Mouse (Mus musculus) stomach, postnatal 0 days (tissue): ENCODE results near the gene Fam69b. TPM values are rescaled to one million over a fixed set of nuclear protein-coding genes. Genes with fewer than 3 reads are reported as not detected.
A peak's percentile ranks its signal among the peaks of the same experiment; 100 is the strongest.

ENCODE experiments used
- ATAC-seq: fragments of 200-750 bp; cut with Nextera tagmentation; 2 replicates; pipeline ENCODE4 v1.8.0; 2017; ENCODE audit not compliant: low FRiP score, low TSS enrichment
- DNase-seq: peaks from one replicate; pipeline ENCODE4 v3.0.0-alpha.2; 2016; ENCODE audit warnings: low spot score
- H3K27ac ChIP-seq: fragments of 300-500 bp; sonication (generic); replicated peaks from 2 replicates; pipeline ENCODE4 v1.5.1; 2014; ENCODE audit warnings: mild to moderate bottlenecking, control low read depth
- H3K27me3 ChIP-seq: fragments of 300-500 bp; sonication (generic); 2 replicates; pipeline ENCODE4 v1.6.1; 2014; ENCODE audit warnings: low read length; ENCODE audit not compliant: control insufficient read depth, insufficient read depth
- H3K36me3 ChIP-seq: fragments of 300-500 bp; sonication (generic); 2 replicates; pipeline ENCODE4 v1.6.1; 2014; ENCODE audit warnings: low read length, mixed read lengths; ENCODE audit not compliant: control insufficient read depth, insufficient read depth
- H3K4me1 ChIP-seq: fragments of 300-500 bp; sonication (generic); replicated peaks from 2 replicates; pipeline ENCODE4 v1.6.1; 2014; ENCODE audit warnings: antibody characterized with exemption; ENCODE audit not compliant: control insufficient read depth, insufficient read depth
- H3K4me2 ChIP-seq: fragments of 300-500 bp; sonication (generic); replicated peaks from 2 replicates; pipeline ENCODE4 v1.6.1; 2014; ENCODE audit warnings: low read depth, mild to moderate bottlenecking, control low read depth, moderate library complexity
- H3K4me3 ChIP-seq: fragments of 300-500 bp; sonication (generic); 2 replicates; pipeline ENCODE4 v1.5.1; 2014; ENCODE audit warnings: low read depth, low read length, control low read depth
- H3K9ac ChIP-seq: fragments of 300-500 bp; sonication (generic); 2 replicates; pipeline ENCODE4 v1.6.1; 2014; ENCODE audit warnings: mild to moderate bottlenecking, low read length, control low read depth, mixed read lengths
- H3K9me3 ChIP-seq: fragments of 300-500 bp; sonication (generic); 2 replicates; pipeline ENCODE4 v1.6.1; 2016; ENCODE audit warnings: low read length; ENCODE audit not compliant: control insufficient read depth
- CTCF ChIP-seq: IDR thresholded peaks from 2 replicates; pipeline ENCODE4 v1.5.1; 2016; ENCODE audit warnings: antibody characterized with exemption, low read depth, mild to moderate bottlenecking, moderate library complexity
- EP300 ChIP-seq: optimal IDR thresholded peaks from 2 replicates; pipeline ENCODE3; 2016; ENCODE audit warnings: antibody characterized with exemption
- WGBS: fragments of 180-500 bp; shearing (Covaris S2); extraction: QIAGEN DNeasy Blood & Tissue Kit; methylation state at CpG from one replicate; pipeline ENCODE4 v1.1.7; 2014; 5-methylcytosine and 5-hydroxymethylcytosine counted together
- polyA plus RNA-seq: library from polyadenylated mRNA; unstranded; fragments of >200 nt; fragmentation: Nextera tagmentation; extraction: Ambion mirVana; gene quantifications from 2 replicates; pipeline ENCODE4 v1.2.1, GENCODE M21; 2015

Fam69b gene
- polyA plus RNA-seq, 1 experiment from 2014 or later = 10.9 TPM

- Histone ChIP-seq H3K4me3 (no peak overlapping the region), H3K27ac (no peak overlapping the region), H3K4me1 (no peaks in the 10 kb centered on the region; the same call in 1 of the 2 replicates)
Measured at GRCm38 (mm10) chr2:26625419-26625818, 2.8 kb upstream of the Fam69b start.

GRCm38 (mm10) chr2:26626081-26626480 lies 2.2 kb upstream of the Fam69b start:
- TF ChIP-seq EP300 (no peak), CTCF (peak; percentile 44)
- no peak overlapping the region for H3K9ac ChIP-seq
- no peak overlapping the region for H3K4me2 ChIP-seq
- no peak overlapping the region for H3K27ac ChIP-seq
- no peaks in the 10 kb centered on the region; the same call in 1 of the 2 replicates for H3K4me1 ChIP-seq
- 69% methylated on average over 3 of the region's 3 CpGs for WGBS
- no peaks in the 10 kb centered on the region for H3K9me3 ChIP-seq
- H3K36me3 ChIP-seq = no peaks in the 10 kb centered on the region
- no peak for DNase-seq
- ATAC-seq = no peak
- H3K27me3 ChIP-seq = no peaks in the 10 kb centered on the region
- no peak overlapping the region for H3K4me3 ChIP-seq

More at GRCm38 (mm10) chr2:26625419-26625818, 2.8 kb upstream of the Fam69b start:
- DNase-seq (no peak), ATAC-seq (no peak)
- H3K27me3 ChIP-seq = no peaks in the 10 kb centered on the region
- no peaks in the 10 kb centered on the region for H3K9me3 ChIP-seq
- WGBS = 80% methylated on average over 3 of the region's 3 CpGs
- H3K9ac ChIP-seq = no peak overlapping the region
- TF ChIP-seq EP300 (no peak), CTCF (no peak)
- no peaks in the 10 kb centered on the region for H3K36me3 ChIP-seq
- H3K4me2 ChIP-seq = no peak overlapping the region

- no peaks in the 10 kb centered on the region for H3K27me3 ChIP-seq
- H3K9ac ChIP-seq = peak overlapping the region; percentile 73
- peak overlapping the region; percentile 93 for H3K4me2 ChIP-seq
- TF ChIP-seq CTCF = no peak
- TF ChIP-seq EP300 = no peak
- H3K27ac ChIP-seq = no peak overlapping the region
- WGBS = 30% methylated on average over 5 of the region's 5 CpGs
- DNase-seq = no peak
- peak overlapping the region; percentile 64 for H3K4me3 ChIP-seq
- ATAC-seq = peak; percentile 28
- H3K9me3 ChIP-seq = no peaks in the 10 kb centered on the region
- H3K4me1 ChIP-seq = no peaks in the 10 kb centered on the region; the same call in 1 of the 2 replicates
- H3K36me3 ChIP-seq = no peaks in the 10 kb centered on the region
Measured at GRCm38 (mm10) chr2:26628792-26629437, 658 bp downstream of the Fam69b start.

- no peak for DNase-seq
- H3K4me1 ChIP-seq = peaks cover 2% of the 10 kb centered on the region; the same call in 1 of the 2 replicates
- no peak overlapping the region for H3K4me2 ChIP-seq
- H3K36me3 ChIP-seq = peaks cover 17% of the 10 kb centered on the region
- H3K27ac ChIP-seq = no peak overlapping the region
- WGBS = 69% methylated on average over 16 of the region's 16 CpGs
- no peak for ATAC-seq
- H3K9ac ChIP-seq = no peak overlapping the region
- H3K27me3 ChIP-seq = no peaks in the 10 kb centered on the region
- no peak overlapping the region for H3K4me3 ChIP-seq
- TF ChIP-seq EP300 = no peak
- TF ChIP-seq CTCF = no peak
- H3K9me3 ChIP-seq = no peaks in the 10 kb centered on the region
Measured at GRCm38 (mm10) chr2:26632541-26633395, 4.5 kb downstream of the Fam69b start.

GRCm38 (mm10) chr2:26633953-26634530 lies 5.8 kb downstream of the Fam69b start:
- Histone ChIP-seq H3K9me3 (no peaks in the 10 kb centered on the region), H3K4me2 (no peak overlapping the region), H3K27ac (no peak overlapping the region), H3K27me3 (no peaks in the 10 kb centered on the region), H3K9ac (no peak overlapping the region), H3K4me3 (no peak overlapping the region), H3K4me1 (0 out of 2 replicates have a peak, but pooled peaks cover 6% of the 10 kb centered on the region), H3K36me3 (peaks cover 18% of the 10 kb centered on the region)
- no peak for ATAC-seq
- TF ChIP-seq CTCF = no peak
- DNase-seq = no peak
- 67% methylated on average over 4 of the region's 4 CpGs for WGBS
